Mouse (Mus musculus) G1E-ER4 (cell line): ENCODE measurements around the gene Sh3rf1. TPM values are rescaled to one million over a fixed set of nuclear protein-coding genes. Genes with fewer than 3 reads are reported as not detected.

Experiments used
- GATA1 ChIP-seq: IDR thresholded peaks from one replicate; pipeline ENCODE4 v1.8.0; 2012; ENCODE audit warnings: low read length, inconsistent platforms
- polyA plus RNA-seq: library from polyadenylated mRNA; stranded (reverse); fragments of >175 nt; gene quantifications from 2 replicates; pipeline ENCODE4 v1.2.3, GENCODE M21; 2012

The Sh3rf1 gene
- polyA plus RNA-seq, 1 experiment = 0.03 TPM

DNA sequence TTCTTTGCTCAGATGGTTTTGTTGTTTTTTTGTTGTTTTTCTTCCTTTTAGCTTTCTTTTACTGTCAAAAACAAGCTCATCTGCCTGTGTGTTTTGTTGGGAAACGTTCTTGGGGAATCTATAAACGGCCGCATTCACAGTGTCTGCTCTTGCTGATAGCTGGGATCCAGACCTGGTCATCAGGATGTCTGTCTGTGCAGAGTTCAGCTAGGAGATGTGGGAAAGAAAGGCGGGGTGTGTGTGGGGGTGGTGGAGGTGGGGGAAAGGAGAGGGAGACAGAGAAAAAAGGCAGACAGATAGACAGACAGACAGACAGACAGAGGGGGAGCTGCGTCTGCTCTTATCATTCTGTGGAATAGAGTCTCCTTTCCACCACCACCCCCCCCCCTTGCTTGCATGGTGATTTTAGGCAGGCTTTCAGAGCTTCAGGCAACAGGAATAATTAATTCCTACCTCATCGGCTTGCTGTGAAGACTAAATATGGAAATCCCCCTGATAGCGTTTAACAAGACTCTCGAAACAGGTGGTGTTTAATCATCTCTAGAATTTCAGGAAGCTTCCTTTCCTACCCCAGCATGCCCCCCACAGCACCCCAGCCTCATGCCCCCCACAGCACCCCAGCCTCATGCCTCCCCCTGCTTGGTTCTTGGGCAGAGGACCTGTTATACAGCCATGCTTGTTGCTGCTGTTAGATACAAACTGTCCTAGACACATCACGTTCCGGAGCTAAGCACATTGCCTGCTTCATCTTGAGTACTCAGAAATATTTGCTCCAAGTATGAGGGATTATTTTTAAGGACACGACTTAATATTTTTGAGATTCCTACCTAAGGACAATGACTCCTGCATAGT lies 155.4 kb downstream of the Sh3rf1 start:
- TF ChIP-seq GATA1 = no peak

DNA sequence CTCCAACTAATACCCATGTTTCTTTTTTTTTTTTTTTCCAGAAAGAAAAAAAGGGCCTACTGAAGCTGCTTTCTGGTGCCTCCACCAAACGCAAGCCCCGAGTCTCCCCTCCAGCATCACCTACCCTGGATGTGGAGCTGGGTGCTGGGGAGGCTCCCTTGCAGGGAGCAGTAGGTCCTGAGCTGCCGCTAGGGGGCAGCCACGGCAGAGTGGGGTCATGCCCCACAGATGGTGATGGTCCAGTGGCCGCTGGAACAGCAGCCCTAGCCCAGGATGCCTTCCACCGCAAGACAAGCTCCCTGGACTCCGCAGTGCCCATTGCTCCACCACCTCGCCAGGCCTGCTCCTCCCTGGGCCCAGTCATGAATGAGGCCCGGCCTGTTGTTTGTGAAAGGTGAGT lies 160.9 kb downstream of the Sh3rf1 start:
- TF ChIP-seq GATA1 = no peak

DNA sequence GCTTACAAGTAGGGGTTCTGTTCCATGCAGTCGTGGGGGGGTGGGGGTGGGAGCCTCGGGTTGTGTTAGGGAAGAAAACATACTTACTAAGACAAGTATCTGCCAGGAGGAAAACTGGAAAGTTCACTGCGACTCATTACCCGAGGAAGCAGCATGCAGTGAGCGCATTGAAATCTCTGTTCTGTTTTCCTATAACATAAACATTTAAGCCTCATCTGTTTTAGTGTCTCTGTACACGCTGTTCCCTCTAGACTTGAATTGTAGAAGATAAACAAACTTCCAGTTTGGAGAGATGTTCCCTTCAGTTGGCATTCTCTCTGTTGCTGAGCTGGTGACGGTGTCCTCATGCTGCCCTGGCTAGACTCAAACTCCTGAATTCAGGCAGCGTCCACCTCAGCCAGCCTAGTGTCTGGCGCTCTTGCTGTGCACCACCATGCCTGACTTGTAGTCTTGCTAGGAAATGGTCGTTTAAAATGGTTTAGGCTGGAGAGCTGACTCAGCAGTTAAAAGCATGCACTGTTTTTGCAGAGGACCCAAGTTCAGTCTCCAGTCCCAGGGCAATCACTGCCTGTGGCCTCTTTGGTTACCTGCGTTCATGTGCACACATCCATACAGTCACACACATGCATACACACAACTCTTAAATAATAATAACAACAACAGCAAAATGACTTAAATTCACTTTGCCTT lies 162.0 kb downstream of the Sh3rf1 start:
- TF ChIP-seq GATA1 = no peak

DNA sequence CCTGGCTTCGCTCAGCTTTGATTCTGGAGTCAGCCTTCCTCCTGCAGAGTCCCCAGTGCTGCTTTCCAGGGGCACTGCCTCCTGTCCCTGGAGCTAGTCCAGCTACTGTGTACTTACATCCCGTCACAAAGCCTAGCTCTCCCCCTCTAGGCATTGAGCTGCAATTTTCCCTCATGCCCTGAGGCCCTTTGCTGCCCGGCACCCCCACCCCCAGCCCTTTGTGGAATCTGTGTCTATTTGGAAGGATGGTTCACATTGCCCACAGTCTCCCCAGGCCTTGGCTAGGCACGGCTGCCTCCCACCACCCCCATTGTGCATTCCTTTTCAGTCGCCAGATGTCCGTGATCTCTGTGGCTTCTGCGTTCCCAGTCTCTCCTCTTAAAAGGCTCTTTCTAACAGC lies 163.0 kb downstream of the Sh3rf1 start:
- no peak for TF ChIP-seq GATA1

DNA sequence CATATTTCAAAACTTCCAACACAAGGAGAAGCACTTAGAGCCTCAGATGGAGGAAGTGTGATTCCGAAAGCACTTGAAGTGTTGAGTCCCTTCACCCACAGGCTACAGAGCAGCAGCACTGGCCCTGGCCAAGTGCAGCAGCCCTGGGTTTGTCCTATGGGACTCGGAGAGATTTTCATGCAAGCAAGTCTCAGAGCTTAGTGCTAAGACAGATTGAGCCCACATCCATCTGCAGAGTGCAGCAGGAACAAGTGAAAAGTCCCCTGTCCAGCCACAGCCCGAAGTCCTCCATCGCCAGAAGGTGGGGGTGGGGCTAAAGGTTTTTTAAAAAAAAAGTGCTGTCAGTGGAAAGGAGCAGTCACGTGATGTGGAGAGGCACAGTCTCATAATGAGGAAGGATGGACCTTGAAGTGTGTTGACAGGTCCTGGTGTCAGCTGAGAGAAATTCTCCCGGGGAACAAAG lies 163.9 kb downstream of the Sh3rf1 start:
- TF ChIP-seq GATA1 = no peak

DNA sequence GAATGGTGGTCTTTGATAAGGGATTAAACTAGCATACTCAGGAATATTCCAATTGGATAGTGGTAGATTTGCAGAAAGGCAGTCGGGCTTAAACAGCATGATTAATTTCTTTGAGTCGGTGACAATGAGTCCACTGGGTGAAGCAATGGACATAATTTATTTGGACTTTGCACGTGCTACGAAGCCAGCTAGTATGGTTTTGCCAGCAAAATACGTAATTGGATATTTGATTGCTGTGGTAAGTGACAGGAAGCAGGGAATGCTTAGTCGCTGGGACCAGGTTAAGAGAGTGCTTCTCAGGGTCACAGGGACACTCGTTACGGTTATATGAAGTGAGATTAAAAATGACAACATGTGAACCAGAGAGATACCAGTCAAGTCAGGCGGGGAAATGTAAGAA lies 164.7 kb downstream of the Sh3rf1 start:
- no peak for TF ChIP-seq GATA1

DNA sequence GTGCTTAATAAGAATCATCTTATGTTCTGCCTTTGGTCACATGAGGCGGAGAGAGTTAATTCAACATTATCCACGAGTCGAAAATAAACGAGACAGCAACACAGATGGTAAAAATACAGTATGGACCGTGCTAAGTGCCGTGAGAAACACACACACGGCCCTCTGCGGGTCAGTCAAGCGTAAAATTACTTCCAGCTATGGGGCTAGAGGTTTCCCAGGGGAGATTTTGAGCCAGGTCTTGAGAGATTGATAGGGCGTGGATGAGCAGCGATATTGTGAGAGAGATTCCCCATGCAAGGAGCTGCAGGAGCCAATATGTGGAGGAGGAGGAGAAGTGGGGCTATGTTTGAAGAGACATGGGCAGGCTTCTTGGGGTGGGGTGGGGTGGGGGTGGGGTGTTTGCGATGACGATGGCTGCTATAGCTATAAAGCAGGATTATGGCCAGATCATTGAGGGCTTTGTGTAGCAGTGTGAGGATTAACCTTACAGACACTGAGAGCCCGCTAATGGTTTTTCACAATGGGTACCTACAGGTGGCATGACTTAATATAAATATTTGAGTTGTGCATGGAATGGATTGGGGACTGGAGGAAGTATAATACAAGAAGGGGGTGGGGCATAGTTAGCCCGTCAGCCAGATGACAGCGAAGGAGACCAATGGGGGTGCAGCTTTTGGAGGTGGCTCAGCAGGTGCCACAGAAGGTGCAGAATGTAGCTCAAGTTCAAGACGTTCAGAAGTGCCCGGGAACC lies 166.8 kb downstream of the Sh3rf1 start:
- no peak for TF ChIP-seq GATA1

DNA sequence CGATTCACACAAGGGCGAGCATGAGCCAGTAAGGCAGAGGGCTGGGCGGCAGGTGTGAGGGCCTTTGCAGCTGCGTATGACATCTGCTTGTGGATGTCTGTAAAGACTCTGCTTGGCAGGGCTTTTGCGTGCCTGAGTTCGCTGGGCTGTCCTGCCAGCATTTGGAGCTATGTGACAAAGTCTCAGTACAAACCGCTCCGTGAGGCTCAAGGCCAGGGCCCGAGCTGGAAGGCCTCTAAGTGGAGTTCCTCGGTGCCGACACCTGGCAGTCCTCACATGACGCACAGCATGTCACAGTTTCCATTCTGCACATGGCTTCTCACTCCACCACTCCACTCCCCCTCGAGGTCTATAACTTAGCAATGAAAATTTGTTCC lies 167.4 kb downstream of the Sh3rf1 start:
- TF ChIP-seq GATA1 = no peak

DNA sequence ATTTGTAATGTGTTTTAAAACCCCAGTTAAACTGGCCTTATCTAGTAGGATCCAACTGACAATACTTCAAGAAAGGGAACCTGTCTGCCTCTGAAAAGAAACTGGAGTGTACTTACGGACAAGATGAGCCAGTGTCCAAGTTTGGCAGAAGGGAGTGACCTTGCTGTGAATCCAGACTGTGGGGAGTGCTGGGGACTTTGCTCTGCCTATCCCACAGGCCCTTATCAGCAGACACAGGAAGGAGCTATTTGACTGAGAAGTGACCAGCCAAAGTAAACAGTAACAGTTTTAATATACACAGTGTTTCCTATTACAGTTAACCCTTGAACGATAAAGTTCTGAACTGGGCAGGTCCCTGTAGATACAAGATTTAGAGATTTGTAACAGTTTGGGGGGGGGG lies 173.5 kb downstream of the Sh3rf1 start:
- no peak for TF ChIP-seq GATA1

DNA sequence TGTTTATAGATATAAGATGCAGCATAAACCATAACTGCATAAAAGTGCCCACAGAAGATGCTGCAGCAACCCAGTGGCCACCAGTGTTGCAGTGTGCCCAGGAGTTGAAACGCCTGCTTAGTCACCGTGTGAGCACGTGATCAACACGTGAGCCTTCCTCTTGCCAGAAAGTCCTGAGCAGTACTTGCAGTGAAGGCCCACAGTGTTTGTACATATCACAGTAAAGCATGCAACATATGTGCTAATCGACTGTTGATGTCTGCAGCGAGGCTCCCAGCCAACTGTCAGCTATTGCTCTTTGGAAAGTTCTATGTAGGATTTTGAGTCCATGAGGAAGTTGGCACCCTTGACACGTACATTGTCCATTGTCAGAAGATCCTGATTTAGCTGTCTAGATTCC lies 174.1 kb downstream of the Sh3rf1 start:
- no peak for TF ChIP-seq GATA1

DNA sequence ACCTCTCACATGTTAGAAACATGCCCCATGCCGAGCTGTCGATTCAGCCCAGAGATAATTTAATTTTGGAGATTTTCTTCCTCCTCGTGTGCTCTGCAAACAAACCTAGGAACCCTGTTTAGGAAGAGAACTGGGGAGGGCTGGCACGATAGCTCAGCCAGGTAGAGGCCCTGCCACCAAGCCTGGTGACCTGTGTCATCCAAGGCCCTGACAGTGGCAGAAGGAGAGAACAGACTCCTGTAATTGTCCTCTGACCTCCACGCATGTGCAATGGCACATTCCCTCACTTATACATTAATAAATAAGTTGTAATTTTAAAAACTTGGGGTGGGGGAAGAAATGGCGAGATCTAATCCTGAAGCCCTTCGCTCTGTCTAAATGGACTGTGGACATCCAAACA lies 179.2 kb downstream of the Sh3rf1 start:
- no peak for TF ChIP-seq GATA1

DNA sequence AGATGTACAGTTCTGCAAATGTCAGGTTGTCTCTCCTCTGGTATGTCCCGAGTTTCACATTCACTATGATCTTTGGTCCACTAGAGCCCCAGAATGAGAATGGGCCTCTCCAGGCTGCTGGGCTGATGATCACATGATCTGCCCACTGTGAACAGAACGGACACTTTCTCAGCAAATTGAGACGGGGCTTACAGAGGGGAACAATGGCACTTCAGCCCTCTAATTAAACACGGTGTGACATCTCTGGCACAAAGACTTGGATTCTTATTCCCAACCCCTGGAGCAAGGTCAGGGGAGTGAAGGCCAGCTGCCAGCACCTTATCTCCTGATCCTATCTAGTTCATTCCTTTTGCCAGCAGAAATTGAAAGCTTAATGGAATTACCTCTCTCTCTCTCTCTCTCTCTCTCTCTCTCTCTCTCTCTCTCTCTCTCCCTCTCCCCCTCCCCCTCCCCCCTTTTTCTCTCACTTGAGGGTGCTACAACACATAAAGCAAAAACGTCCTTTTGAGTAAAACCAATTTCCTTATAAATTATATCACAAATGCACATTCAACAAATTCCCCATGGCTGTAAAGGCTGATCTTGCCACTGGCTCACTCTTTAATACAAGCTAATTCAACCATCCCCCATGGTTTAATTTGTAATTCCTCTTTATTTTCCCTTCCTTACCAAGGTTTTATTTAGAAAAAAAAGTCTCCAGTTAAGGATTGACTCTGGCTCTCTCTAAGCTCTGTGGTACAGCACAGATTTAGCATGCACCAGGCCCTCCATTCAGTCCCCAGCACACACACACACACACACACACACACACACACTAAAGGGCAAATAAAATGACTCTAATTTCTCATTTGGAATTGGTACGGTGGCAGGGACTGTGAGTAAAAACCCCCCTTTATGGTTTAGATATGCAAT lies 179.8 kb downstream of the Sh3rf1 start:
- no peak for TF ChIP-seq GATA1

DNA sequence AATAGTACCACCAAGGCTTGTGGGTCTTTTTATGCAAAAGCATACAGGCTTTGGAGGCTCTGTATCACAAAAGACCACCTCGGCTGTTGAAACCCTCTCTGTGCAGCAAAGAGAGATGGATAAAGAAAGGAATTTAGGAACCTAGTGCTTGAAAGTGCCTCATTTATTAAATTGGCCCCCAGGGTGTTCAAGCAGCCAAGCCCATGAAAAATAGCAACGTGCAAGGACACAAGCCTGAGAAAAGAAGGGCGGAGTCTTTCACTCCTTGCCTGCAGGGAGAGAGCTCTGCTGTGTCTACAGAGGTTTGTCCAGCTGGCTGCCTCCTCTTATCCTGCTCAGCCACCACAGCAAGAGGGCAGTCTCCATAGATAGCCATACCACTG lies 180.5 kb downstream of the Sh3rf1 start:
- TF ChIP-seq GATA1 = no peak

DNA sequence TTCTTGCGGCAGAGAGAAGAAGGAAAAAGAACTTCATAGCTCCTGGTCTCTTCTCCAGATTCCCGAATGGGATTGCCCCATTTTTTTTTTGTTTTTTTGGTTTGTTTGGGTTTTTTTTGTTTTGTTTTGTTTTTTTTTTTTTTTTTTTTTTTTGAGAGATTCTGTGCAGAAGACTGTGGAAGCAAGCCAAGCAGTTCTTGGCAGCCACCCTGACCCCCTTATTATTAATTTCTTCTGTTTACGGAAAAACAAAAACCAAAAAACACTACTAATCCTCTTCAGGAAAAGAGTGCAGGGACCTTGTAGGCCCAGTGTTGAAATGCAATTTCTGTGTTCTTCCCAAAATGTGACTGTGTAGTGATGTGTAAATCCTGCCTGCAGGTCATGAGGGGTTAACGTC lies 185.4 kb downstream of the Sh3rf1 start:
- TF ChIP-seq GATA1 = no peak

DNA sequence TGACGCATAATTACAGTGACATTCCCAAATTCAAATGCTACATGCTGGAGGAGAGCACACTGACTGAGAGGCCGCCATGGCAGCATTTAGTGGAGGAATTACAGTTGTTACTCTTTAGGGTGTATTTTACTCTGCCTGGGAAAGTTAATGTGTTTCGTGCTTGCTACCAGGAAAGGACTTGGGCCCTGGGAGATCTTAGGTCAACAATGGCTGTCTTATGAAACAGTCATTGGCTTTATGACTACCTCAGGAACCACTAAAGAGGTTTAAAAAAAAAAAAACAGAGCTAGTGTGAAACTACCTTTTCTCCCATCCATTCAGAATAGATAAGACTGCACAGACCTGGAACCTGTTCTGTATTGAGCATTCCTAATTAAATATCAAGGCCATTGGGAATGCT lies 195.8 kb downstream of the Sh3rf1 start:
- TF ChIP-seq GATA1 = no peak
